Mouse (Mus musculus) megakaryocyte progenitor cell, adult 5-6 weeks (primary cell): ENCODE measurements around the gene Polr2c. TPM values are rescaled to one million over a fixed set of nuclear protein-coding genes. Genes with fewer than 3 reads are reported as not detected.
A peak's percentile ranks its signal among the peaks of the same experiment; 100 is the strongest.

Source experiments
- ATAC-seq: replicated peaks from 2 replicates; pipeline ENCODE4 v1.8.0; 2016; ENCODE audit warnings: mild to moderate bottlenecking, moderate TSS enrichment, inconsistent platforms; ENCODE audit not compliant: poor library complexity
- total RNA-seq, 2 experiments: library from RNA; stranded (forward) in 1 of 2; stranded (reverse) in 1 of 2; fragments of 157-497, 149-512 nt in 1 of 2; fragments of 200-1000 nt in 1 of 2; gene quantifications; 2 replicates each; pipeline versions ENCODE4 v1.2.3 to v1.2.4; 2015 to 2017

Gene Polr2c
- total RNA-seq, 2 experiments from 2014 or later, result 65.0 to 66.4 TPM

- ATAC-seq, result no peak
These were observed 18.6 kb downstream of the Polr2c start for GRCm38 (mm10) chr8:94875871-94876150.

GRCm38 (mm10) chr8:94876197-94876730 is 19.0 kb downstream of the Polr2c start, which contains the start of gene Dok4:
Dok4 (minus strand) TSS chr8:94876330.
- peak; percentile 79 for ATAC-seq

GRCm38 (mm10) chr8:94876820-94877219 is 19.6 kb downstream of the Polr2c start:
- no peak for ATAC-seq

GRCm38 (mm10) chr8:94880742-94881141 is 23.5 kb downstream of the Polr2c start:
- no peak for ATAC-seq

GRCm38 (mm10) chr8:94888383-94889036 is 31.3 kb downstream of the Polr2c start:
- ATAC-seq, result peak; percentile 71

GRCm38 (mm10) chr8:94892917-94893316 is 35.7 kb downstream of the Polr2c start:
- ATAC-seq, result no peak

GRCm38 (mm10) chr8:94899262-94899661 is 42.0 kb downstream of the Polr2c start:
- ATAC-seq, result peak; percentile 98

- ATAC-seq, result no peak
These were observed 43.4 kb downstream of the Polr2c start for GRCm38 (mm10) chr8:94900617-94901016.

GRCm38 (mm10) chr8:94901031-94901430 is 43.8 kb downstream of the Polr2c start:
- ATAC-seq, result no peak

- no peak for ATAC-seq
These were observed 46.5 kb downstream of the Polr2c start for GRCm38 (mm10) chr8:94903709-94904108.

GRCm38 (mm10) chr8:94904450-94905175 is 47.4 kb downstream of the Polr2c start:
- peak; percentile 26; the same call in 1 of the 2 replicates for ATAC-seq

- no peak for ATAC-seq
These were observed 50.5 kb downstream of the Polr2c start for GRCm38 (mm10) chr8:94907591-94908300.

- ATAC-seq, result peak; percentile 86
These were observed 51.6 kb downstream of the Polr2c start for GRCm38 (mm10) chr8:94908847-94909246.

- peak; percentile 30; the same call in 1 of the 2 replicates for ATAC-seq
These were observed 55.9 kb downstream of the Polr2c start for GRCm38 (mm10) chr8:94913061-94913660.

- no peak for ATAC-seq
These were observed 57.0 kb downstream of the Polr2c start for GRCm38 (mm10) chr8:94914256-94914655.

- ATAC-seq, result no peak
These were observed 57.5 kb downstream of the Polr2c start for GRCm38 (mm10) chr8:94914701-94915101.

GRCm38 (mm10) chr8:94916311-94916959 is 59.2 kb downstream of the Polr2c start:
- ATAC-seq, result no peak

GRCm38 (mm10) chr8:94916960-94917324 is 59.7 kb downstream of the Polr2c start:
- no peak for ATAC-seq

- ATAC-seq, result peak; percentile 85
These were observed 60.1 kb downstream of the Polr2c start for GRCm38 (mm10) chr8:94917352-94917751.

GRCm38 (mm10) chr8:94917851-94918495 is 60.7 kb downstream of the Polr2c start, which contains the start of gene Ccdc102a:
Ccdc102a (minus strand) TSS chr8:94918098.
- no peak for ATAC-seq
